Mouse (Mus musculus): ENCODE measurements around the gene Lad1. TPM values are rescaled to one million over a fixed set of nuclear protein-coding genes. Genes with fewer than 3 reads are reported as not detected.
A peak's percentile ranks its signal among the peaks of the same experiment; 100 is the strongest.

The Lad1 gene
- polyA plus RNA-seq, 1 experiment from 2014 or later, result 0.75 TPM

- Histone ChIP-seq H3K4me1 (no peaks in the 10 kb centered on the region), H3K9me3 (no peaks in the 10 kb centered on the region), H3K9ac (no peak within 1 kb of the TSS), H3K27me3 (replicated peaks) (no peaks in the 10 kb centered on the region), H3K4me2 (replicated peaks) (no peak within 1 kb of the TSS), H3K36me3 (no peaks in the 10 kb centered on the region), H3K27ac (no peak within 1 kb of the TSS), H3K4me3 (no peak within 1 kb of the TSS)
- no peak for ATAC-seq (ENCODE audit: low FRiP score, low read depth)
- WGBS, result 51% methylated on average over 9 of the region's 9 CpGs
Observed at GRCm38 (mm10) chr1:135835716-135836483, 17.5 kb downstream of the Lad1 start, which contains the start of gene Tnnt2. Gene Tnnt2, plus strand, starts transcription at chr1:135836354.

- 84% methylated on average over 4 of the region's 4 CpGs for WGBS
- H3K4me2 ChIP-seq (replicated peaks), result no peak overlapping the region
- no peak overlapping the region for H3K27ac ChIP-seq
- ATAC-seq (ENCODE audit: low FRiP score, low read depth), result no peak
- H3K9me3 ChIP-seq, result no peaks in the 10 kb centered on the region
- no peaks in the 10 kb centered on the region for H3K27me3 ChIP-seq (replicated peaks)
- H3K9ac ChIP-seq, result no peak overlapping the region
- no peak overlapping the region for H3K4me3 ChIP-seq
- no peaks in the 10 kb centered on the region for H3K36me3 ChIP-seq
- H3K4me1 ChIP-seq, result no peaks in the 10 kb centered on the region
Observed at GRCm38 (mm10) chr1:135838626-135839025, 20.2 kb downstream of the Lad1 start.

- 82% methylated on average over 6 of the region's 6 CpGs for WGBS
- Histone ChIP-seq H3K4me3 (no peak overlapping the region), H3K4me1 (no peaks in the 10 kb centered on the region), H3K27me3 (replicated peaks) (no peaks in the 10 kb centered on the region), H3K9me3 (no peaks in the 10 kb centered on the region), H3K36me3 (no peaks in the 10 kb centered on the region), H3K4me2 (replicated peaks) (no peak overlapping the region), H3K27ac (no peak overlapping the region), H3K9ac (no peak overlapping the region)
- no peak for ATAC-seq (ENCODE audit: low FRiP score, low read depth)
Observed at GRCm38 (mm10) chr1:135839065-135839464, 20.7 kb downstream of the Lad1 start.

- Histone ChIP-seq H3K36me3 (no peaks in the 10 kb centered on the region), H3K4me2 (replicated peaks) (no peak overlapping the region), H3K27me3 (replicated peaks) (no peaks in the 10 kb centered on the region), H3K4me3 (no peak overlapping the region), H3K4me1 (no peaks in the 10 kb centered on the region), H3K27ac (no peak overlapping the region), H3K9me3 (no peaks in the 10 kb centered on the region), H3K9ac (no peak overlapping the region)
- WGBS, result 78% methylated on average over 15 of the region's 15 CpGs
- ATAC-seq (ENCODE audit: low FRiP score, low read depth), result no peak
Observed at GRCm38 (mm10) chr1:135840675-135841395, 22.4 kb downstream of the Lad1 start.

- H3K9me3 ChIP-seq, result no peaks in the 10 kb centered on the region
- no peak overlapping the region for H3K27ac ChIP-seq
- no peak for ATAC-seq (ENCODE audit: low FRiP score, low read depth)
- no peaks in the 10 kb centered on the region for H3K36me3 ChIP-seq
- no peak overlapping the region for H3K4me2 ChIP-seq (replicated peaks)
- 87% methylated on average over 10 of the region's 10 CpGs for WGBS
- no peaks in the 10 kb centered on the region for H3K27me3 ChIP-seq (replicated peaks)
- no peaks in the 10 kb centered on the region for H3K4me1 ChIP-seq
- no peak overlapping the region for H3K9ac ChIP-seq
- H3K4me3 ChIP-seq, result no peak overlapping the region
Observed at GRCm38 (mm10) chr1:135843519-135844262, 25.3 kb downstream of the Lad1 start.

GRCm38 (mm10) chr1:135844481-135844880, 26.1 kb downstream of the Lad1 start:
- H3K9ac ChIP-seq, result no peak overlapping the region
- 84% methylated on average over 6 of the region's 6 CpGs for WGBS
- H3K4me1 ChIP-seq, result no peaks in the 10 kb centered on the region
- H3K9me3 ChIP-seq, result no peaks in the 10 kb centered on the region
- no peak for ATAC-seq (ENCODE audit: low FRiP score, low read depth)
- H3K4me2 ChIP-seq (replicated peaks), result no peak overlapping the region
- no peaks in the 10 kb centered on the region for H3K27me3 ChIP-seq (replicated peaks)
- no peaks in the 10 kb centered on the region for H3K36me3 ChIP-seq
- no peak overlapping the region for H3K27ac ChIP-seq
- no peak overlapping the region for H3K4me3 ChIP-seq

- H3K4me2 ChIP-seq (replicated peaks), result no peak overlapping the region
- H3K9ac ChIP-seq, result no peak overlapping the region
- H3K27ac ChIP-seq, result no peak overlapping the region
- no peaks in the 10 kb centered on the region for H3K36me3 ChIP-seq
- WGBS, result 74% methylated on average over 5 of the region's 5 CpGs
- no peak for ATAC-seq (ENCODE audit: low FRiP score, low read depth)
- no peak overlapping the region for H3K4me3 ChIP-seq
- no peaks in the 10 kb centered on the region for H3K9me3 ChIP-seq
- H3K27me3 ChIP-seq (replicated peaks), result no peaks in the 10 kb centered on the region
- peaks cover 5% of the 10 kb centered on the region for H3K4me1 ChIP-seq
Observed at GRCm38 (mm10) chr1:135846632-135847031, 28.2 kb downstream of the Lad1 start.

GRCm38 (mm10) chr1:135847139-135847562, 28.8 kb downstream of the Lad1 start:
- no peak overlapping the region for H3K9ac ChIP-seq
- H3K27ac ChIP-seq, result no peak overlapping the region
- no peak overlapping the region for H3K4me2 ChIP-seq (replicated peaks)
- H3K9me3 ChIP-seq, result no peaks in the 10 kb centered on the region
- H3K27me3 ChIP-seq (replicated peaks), result no peaks in the 10 kb centered on the region
- no peak overlapping the region for H3K4me3 ChIP-seq
- 28% methylated on average over 6 of the region's 6 CpGs for WGBS
- H3K4me1 ChIP-seq, result peaks cover 10% of the 10 kb centered on the region
- no peaks in the 10 kb centered on the region for H3K36me3 ChIP-seq
- no peak for ATAC-seq (ENCODE audit: low FRiP score, low read depth)

- WGBS, result 84% methylated on average over 17 of the region's 17 CpGs
- H3K27ac ChIP-seq, result no peak overlapping the region
- H3K4me2 ChIP-seq (replicated peaks), result no peak overlapping the region
- peaks cover 16% of the 10 kb centered on the region for H3K4me1 ChIP-seq
- no peaks in the 10 kb centered on the region for H3K9me3 ChIP-seq
- no peak overlapping the region for H3K9ac ChIP-seq
- no peaks in the 10 kb centered on the region for H3K36me3 ChIP-seq
- H3K4me3 ChIP-seq, result no peak overlapping the region
- no peaks in the 10 kb centered on the region for H3K27me3 ChIP-seq (replicated peaks)
- ATAC-seq (ENCODE audit: low FRiP score, low read depth), result no peak
Observed at GRCm38 (mm10) chr1:135847611-135848351, 29.4 kb downstream of the Lad1 start.

GRCm38 (mm10) chr1:135850722-135851512, 32.5 kb downstream of the Lad1 start:
- Histone ChIP-seq H3K4me1 (peaks cover 21% of the 10 kb centered on the region), H3K9ac (no peak overlapping the region), H3K4me2 (replicated peaks) (no peak overlapping the region), H3K36me3 (no peaks in the 10 kb centered on the region), H3K4me3 (no peak overlapping the region), H3K27ac (no peak overlapping the region), H3K27me3 (replicated peaks) (no peaks in the 10 kb centered on the region), H3K9me3 (no peaks in the 10 kb centered on the region)
- WGBS, result 75% methylated on average over 12 of the region's 12 CpGs
- no peak for ATAC-seq (ENCODE audit: low FRiP score, low read depth)

GRCm38 (mm10) chr1:135852044-135852756, 33.8 kb downstream of the Lad1 start:
- 41% methylated on average over 13 of the region's 13 CpGs for WGBS
- ATAC-seq (ENCODE audit: low FRiP score, low read depth), result peak; percentile 78
- H3K4me1 ChIP-seq, result peaks cover 21% of the 10 kb centered on the region
- no peaks in the 10 kb centered on the region for H3K36me3 ChIP-seq
- no peaks in the 10 kb centered on the region for H3K27me3 ChIP-seq (replicated peaks)
- no peak overlapping the region for H3K4me3 ChIP-seq
- no peaks in the 10 kb centered on the region for H3K9me3 ChIP-seq
- no peak overlapping the region for H3K27ac ChIP-seq
- H3K4me2 ChIP-seq (replicated peaks), result 0 out of 2 replicates have a peak overlapping the region, but pooled peaks have one; percentile 19
- H3K9ac ChIP-seq, result no peak overlapping the region

All from neural tube, embryonic 12.5 days (tissue).